Mouse (Mus musculus) bone marrow macrophage, adult 2 months (primary cell): ENCODE results near the gene Arid1b.

Source experiments
- CTCF ChIP-seq: IDR thresholded peaks from 2 replicates; pipeline ENCODE4 v1.5.1; 2012; ENCODE audit warnings: low read depth, mild to moderate bottlenecking, low read length, moderate library complexity
- POLR2A ChIP-seq: IDR thresholded peaks from 2 replicates; pipeline ENCODE4 v1.6.1; 2012; ENCODE audit warnings: mild to moderate bottlenecking, low read depth, low read length, borderline replicate concordance

DNA sequence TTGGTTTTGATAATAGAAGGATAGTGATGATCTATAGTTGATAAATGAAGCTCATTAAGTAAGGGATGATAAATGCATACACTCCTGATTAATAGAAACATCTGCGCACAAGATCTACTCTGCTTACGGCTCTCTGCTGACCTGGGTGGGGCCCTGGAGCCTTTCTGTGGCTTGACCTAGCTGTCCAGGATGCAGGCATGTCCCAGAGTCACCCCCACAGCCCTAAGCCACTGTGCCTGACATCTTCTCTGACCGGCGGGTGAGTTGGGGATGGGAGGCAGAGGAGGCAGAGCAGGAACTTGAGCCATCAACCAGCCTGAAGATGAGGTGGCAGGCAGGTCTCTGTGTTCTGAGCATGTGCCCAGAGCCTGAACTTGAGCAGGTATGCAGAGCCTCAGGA lies 136.0 kb downstream of the Arid1b start:
- TF ChIP-seq CTCF (no peak), POLR2A (no peak)
